Mouse (Mus musculus): Measurements from ENCODE around the gene Rab3ip.

Rab3ip gene

GRCm38 (mm10) chr10:116950009-116950769 lies at the start of gene Rab3ip:
Gene Rab3ip (minus strand): TSS chr10:116950769.
- in situ Hi-C loops (cut with MboI; ENCODE audit: unreplicated experiment in 2 of 2) = no loop called here

GRCm38 (mm10) chr10:116998716-116999455 lies 48.3 kb upstream of the Rab3ip start:
- in situ Hi-C loops (cut with MboI; ENCODE audit: unreplicated experiment in 2 of 2) = no loop called here

DNA sequence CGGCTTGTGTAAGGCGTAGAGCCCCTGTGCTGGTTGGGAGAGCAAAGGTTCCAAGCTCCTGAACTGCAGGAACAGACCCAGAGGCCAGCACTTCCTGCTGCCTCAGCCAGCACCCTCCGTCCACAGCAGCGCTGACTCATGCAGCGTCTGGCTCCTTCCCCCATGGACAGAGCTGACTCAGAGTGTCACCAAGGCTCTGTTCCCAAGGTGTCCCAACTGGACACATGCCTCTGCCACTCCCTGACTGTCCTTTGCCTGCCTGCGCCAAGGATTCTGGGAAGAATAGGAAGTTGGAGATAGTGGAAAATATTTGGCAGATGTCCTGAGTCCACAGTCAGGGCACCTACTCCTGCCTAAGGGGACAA lies 45.6 kb upstream of the Rab3ip start:
- in situ Hi-C loops (cut with MboI; ENCODE audit: unreplicated experiment in 2 of 2) = no loop called here

DNA sequence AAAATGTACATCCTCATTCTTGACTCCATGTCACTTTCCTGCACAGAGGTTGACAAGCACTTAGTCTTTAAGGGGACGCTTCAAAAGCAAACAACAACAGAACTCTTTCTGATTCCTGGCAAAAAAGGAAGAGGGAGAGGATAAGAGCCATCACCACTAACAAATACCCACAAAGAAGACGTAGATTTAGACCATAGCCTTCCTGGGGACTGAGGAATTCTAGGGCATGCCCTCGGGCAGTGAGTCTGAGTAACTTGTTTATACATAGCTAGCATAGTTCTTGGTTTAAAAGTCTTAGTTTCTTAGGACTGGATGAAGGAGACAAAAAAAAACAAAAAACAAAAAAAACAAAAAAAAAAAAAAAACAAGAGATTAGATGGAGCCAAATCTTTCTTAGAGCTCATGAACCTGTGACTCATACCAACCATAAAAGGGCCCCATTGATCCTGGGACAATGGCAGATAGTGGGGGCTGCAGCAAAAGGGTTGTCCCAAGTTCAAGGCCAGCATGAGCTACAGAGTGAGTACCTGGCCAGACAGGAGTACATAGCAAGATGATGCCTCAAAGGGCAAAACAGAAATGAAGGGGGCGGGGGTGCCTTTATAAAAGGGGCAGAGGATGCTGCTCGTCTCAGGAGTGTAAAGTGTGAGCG lies 45.1 kb upstream of the Rab3ip start:
- in situ Hi-C loops (cut with MboI; ENCODE audit: unreplicated experiment in 2 of 2) = no loop called here

DNA sequence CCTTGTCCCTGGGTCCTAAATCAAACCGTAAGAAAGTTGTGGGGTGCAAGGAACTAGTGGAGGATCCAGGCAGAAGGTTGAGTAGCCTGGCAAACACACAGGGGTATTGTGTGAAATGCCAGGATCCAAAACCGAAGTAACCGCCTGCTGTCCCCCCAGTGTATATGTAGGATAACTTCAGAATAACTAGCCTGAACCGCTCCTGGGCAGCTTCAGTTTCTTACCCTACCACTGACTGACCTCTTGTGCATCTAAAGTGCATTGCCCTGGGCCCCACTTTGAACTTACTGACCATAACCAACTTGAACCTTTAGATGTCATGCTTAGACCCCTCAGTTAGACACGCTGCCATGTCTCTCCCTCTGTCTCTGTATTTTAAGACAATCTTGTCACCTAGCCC lies 44.6 kb upstream of the Rab3ip start:
- in situ Hi-C loops (cut with MboI; ENCODE audit: unreplicated experiment in 2 of 2) = no loop called here

GRCm38 (mm10) chr10:116993971-116994370 lies 43.4 kb upstream of the Rab3ip start:
- in situ Hi-C loops (cut with MboI; ENCODE audit: unreplicated experiment in 2 of 2) = no loop called here

- in situ Hi-C loops (cut with MboI; ENCODE audit: unreplicated experiment in 2 of 2) = no loop called here
These were observed 35.9 kb upstream of the Rab3ip start, which contains the start of gene Best3 for GRCm38 (mm10) chr10:116986264-116987082. Gene Best3 (plus strand): TSS chr10:116986314.

- in situ Hi-C loops (cut with MboI; ENCODE audit: unreplicated experiment in 2 of 2) = loop anchor here (5.0 kb wide), 2 partner anchors 47 to 52 kb away; no protein-coding TSS in a partner anchor
These were observed 34.3 kb upstream of the Rab3ip start for GRCm38 (mm10) chr10:116984836-116985235.

- in situ Hi-C loops (cut with MboI; ENCODE audit: unreplicated experiment in 2 of 2) = loop anchor here (5.0 kb wide), 2 partner anchors 50 to 55 kb away; no protein-coding TSS in a partner anchor
These were observed 32.0 kb upstream of the Rab3ip start for GRCm38 (mm10) chr10:116982526-116982925.

GRCm38 (mm10) chr10:116980888-116981287 lies 30.3 kb upstream of the Rab3ip start:
- in situ Hi-C loops (cut with MboI; ENCODE audit: unreplicated experiment in 2 of 2) = loop anchor here (5.0 kb wide), 2 partner anchors 51 to 56 kb away; no protein-coding TSS in a partner anchor

DNA sequence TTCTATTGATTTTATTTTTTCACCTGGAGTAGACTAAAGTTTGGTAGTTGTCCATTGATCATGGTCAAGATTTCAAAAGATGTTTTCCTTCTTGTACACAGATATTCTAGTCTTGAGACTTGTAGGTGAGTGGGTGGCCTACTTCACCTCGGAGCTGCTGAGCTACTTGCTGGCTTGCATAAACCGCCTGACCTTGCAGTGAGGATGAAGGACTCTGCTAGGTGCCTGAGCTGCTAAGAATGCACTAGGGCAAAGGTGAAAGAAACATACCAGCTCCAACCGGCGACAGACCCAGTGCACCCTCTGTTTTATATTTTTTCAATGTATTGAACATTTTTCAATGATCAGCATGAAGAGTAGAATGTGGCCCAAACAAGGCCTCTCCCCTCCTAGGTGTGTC lies 29.7 kb upstream of the Rab3ip start:
- in situ Hi-C loops (cut with MboI; ENCODE audit: unreplicated experiment in 2 of 2) = loop anchor here (5.0 kb wide), 2 partner anchors 52 to 57 kb away; no protein-coding TSS in a partner anchor

GRCm38 (mm10) chr10:116978841-116979240 lies 28.3 kb upstream of the Rab3ip start:
- in situ Hi-C loops (cut with MboI; ENCODE audit: unreplicated experiment in 2 of 2) = no loop called here

DNA sequence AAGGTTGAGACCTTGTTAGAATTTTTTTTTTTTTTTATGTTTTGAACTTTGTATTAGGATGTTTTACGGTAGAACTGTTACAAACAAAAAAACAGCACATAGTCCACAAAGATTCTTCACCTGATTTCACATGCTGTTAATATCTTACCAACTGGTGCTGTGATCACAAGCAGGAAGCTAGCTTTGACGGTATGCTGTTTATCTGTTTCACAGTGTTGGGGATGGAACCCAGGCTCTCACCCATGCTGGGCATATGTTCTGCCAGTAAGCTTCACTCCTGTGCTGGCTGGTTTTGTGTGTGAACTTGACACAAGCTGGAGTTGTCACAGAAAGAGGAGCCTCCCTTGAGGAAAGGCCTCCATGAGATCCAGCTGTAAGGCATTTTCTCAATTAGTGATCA lies 27.3 kb upstream of the Rab3ip start:
- in situ Hi-C loops (cut with MboI; ENCODE audit: unreplicated experiment in 2 of 2) = no loop called here

DNA sequence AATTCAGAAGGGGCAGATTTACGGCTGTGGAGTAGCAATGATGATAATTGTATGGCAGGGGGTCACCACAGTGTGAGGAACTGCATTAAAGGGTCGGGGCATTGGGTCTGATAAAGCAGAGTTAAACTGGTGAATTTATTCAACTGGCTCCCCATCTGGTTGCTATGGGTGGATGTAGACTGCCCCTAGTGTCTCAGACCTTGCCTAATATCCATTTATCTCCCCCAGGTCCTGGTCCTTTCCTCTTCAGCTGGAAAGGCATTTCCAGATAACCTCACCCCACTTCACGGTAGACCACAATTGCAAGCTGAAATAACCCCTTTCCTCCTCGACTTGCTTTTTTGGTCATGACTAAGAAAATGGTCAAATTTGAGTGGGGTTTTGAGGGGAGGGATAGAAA lies 26.9 kb upstream of the Rab3ip start:
- in situ Hi-C loops (cut with MboI; ENCODE audit: unreplicated experiment in 2 of 2) = no loop called here

DNA sequence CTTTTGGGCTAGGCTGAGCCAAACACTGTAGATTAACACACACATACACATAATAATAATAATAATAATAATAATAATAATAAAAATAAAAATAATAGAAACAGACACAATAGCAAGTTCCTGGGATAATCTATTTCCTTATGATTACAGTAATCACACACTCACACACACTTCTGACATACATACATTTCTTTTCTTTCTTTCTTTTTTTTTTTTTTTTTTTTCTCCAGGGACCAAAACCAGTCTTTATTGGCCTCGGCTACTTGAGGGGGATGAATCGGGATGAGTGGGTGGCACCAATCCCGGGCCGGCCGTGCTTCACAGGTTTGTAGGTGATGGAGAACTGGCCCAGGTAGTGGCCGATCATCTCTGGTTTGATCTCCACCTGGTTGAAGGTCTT lies 21.9 kb upstream of the Rab3ip start, which contains the start of gene Gm10271:
Gene Gm10271, minus strand, starts transcription at position 101 of the 400 bp plus-strand sequence.
- in situ Hi-C loops (cut with MboI; ENCODE audit: unreplicated experiment in 2 of 2) = no loop called here

DNA sequence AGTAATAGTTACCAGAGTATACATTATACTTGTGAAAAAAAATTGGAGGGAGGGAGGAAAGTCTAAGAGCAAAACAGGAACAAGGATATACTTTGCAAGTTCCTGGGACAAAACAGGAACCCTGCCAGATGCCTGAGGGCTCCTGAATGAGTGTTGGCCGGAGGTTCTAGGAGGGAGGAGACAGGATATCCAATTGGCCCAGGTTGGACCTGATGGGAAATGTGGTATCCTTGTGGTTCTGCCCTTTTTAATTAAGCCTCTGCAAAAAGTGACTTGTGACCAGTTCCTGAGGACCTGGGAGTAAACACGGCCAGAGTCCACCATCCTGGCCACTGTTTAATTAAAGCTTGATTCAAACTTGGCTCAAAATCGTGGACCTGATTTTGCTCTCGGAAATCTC lies 18.2 kb upstream of the Rab3ip start:
- in situ Hi-C loops (cut with MboI; ENCODE audit: unreplicated experiment in 2 of 2) = no loop called here

DNA sequence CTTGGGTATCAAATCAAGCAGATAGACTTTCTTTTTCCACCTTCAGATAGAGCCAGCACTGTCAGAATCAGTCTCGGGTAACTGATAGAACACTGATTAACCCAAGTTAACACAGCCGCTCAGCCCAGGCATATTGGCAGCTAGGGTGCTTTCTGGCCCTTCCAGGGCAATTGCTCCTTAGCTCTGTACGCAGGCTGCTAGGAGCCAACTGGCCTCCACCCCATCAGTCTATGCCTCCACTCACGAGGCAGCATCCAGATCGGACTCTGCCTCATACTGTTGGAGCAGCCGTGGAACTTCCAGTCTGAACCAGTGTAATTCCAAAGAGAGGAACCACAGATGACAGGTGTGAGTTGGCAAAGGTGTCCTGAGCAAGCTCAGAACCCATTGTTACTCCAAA lies 15.5 kb upstream of the Rab3ip start:
- in situ Hi-C loops (cut with MboI; ENCODE audit: unreplicated experiment in 2 of 2) = no loop called here

DNA sequence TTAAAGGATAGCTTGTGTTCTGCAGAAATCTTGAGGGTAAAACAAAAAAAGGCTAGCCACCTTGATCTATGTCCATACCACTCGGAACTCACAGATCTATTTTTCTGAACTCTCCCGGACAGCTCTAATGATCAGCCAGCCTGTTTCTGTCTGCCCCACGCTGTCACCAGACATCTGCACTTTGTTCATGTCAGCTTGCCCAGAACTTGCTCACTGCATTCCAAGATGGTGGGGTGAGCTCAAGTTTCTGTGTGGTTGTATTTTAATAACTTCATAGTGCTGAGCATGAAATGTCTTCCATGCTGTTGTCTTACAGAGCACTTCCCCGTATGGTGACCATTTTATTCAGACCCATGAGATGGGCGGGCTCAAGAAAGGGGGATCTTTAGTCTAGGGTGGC lies 14.7 kb upstream of the Rab3ip start:
- in situ Hi-C loops (cut with MboI; ENCODE audit: unreplicated experiment in 2 of 2) = no loop called here

GRCm38 (mm10) chr10:116964571-116964970 lies 14.0 kb upstream of the Rab3ip start:
- in situ Hi-C loops (cut with MboI; ENCODE audit: unreplicated experiment in 2 of 2) = no loop called here

- in situ Hi-C loops (cut with MboI; ENCODE audit: unreplicated experiment in 2 of 2) = no loop called here
These were observed 13.5 kb upstream of the Rab3ip start for GRCm38 (mm10) chr10:116964084-116964483.
